Mouse (Mus musculus) layer of hippocampus, adult 2 months (tissue): ENCODE results near the gene Ptpn12. TPM values are rescaled to one million over a fixed set of nuclear protein-coding genes. Genes with fewer than 3 reads are reported as not detected.
"Not testable (repeated sequence)": the region's sequence is repeated elsewhere in the genome, so short reads cannot be mapped to it uniquely, and the experiment has no call there.

Source experiments
- DNase-seq, 2 experiments: peaks; one replicate each; pipeline ENCODE4 v3.0.0; 2022; ENCODE audit warnings: low spot score in 2 of 2
- H3K27ac ChIP-seq: fragments of 200-600 bp; 2 replicates; pipeline ENCODE4 v1.8.1; 2022
- H3K4me3 ChIP-seq: fragments of 200-600 bp; 2 replicates; pipeline ENCODE4 v1.8.1; 2022; ENCODE audit warnings: mild to moderate bottlenecking
- CTCF ChIP-seq: fragments of 200-600 bp; conservative IDR thresholded peaks from 2 replicates; pipeline ENCODE4 v1.8.1; 2022; ENCODE audit warnings: antibody characterized with exemption, mild to moderate bottlenecking, moderate library complexity
- total RNA-seq, 2 experiments: library from RNA; stranded (reverse); gene quantifications; 2 replicates each; pipeline ENCODE4 v1.2.3; 2021

Gene Ptpn12
- total RNA-seq, 2 experiments from 2014 or later, result 33.9 to 34.0 TPM

DNA sequence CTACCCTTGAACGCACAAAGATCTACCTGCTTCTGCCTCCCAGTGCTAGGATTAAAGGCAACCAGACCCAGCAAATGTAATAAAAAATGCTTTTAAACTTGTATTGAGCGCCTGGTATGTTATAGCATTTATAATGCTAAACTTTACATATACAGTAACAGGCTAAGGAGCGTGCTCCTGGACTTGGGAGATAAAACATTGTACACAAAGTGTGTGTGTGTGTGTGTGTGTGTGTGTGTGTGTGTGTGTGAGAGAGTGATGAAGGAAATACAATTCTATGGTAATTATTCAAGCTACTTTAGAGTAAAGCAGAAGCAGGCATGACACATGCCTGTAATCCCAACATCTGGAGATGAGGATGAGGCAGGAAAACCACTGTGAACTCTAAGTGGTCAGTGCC is 99.4 kb downstream of the Ptpn12 start, which contains the start of gene Rsbn1l:
Rsbn1l (minus strand) TSS at position 101 of the 400 bp plus-strand sequence.
- Histone ChIP-seq H3K27ac (no peak within 1 kb of the TSS), H3K4me3 (no peak within 1 kb of the TSS)
- DNase-seq, result no peak
- TF ChIP-seq CTCF, result no peak

DNA sequence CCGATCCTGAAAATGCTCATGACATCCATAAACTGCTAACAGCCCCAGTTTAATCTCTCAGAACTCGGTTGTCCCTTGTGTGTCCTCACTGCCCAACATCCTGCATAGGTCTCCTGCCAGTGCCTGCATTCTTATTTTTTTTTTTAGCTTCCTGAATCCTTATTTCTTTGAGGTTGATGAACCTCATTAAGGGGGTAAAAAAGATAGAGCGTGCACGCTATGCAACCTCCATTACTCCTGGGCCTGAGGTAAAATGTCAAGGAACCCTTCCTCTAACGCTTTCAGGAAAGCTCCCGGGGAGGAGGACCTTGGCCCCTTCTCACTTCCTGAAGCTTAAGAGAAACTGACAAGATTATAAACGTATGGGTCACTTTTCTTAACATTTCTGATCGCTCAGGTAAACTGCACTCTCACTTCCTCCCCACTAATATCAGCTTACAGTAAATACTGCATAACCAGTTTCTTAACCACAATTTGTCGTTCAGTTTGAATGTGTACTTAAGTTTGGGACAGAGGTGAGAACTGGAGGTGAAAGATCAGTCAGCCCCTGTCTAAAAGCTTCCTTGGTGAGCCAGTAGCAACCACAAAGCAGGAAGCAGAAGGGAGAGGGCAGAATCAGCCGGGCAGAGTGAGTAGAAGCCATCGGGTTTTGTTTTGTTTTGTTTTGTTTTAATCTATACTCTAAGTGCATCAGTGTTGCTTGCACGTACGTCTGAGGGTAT is 100.4 kb downstream of the Ptpn12 start:
- no peak for DNase-seq
- TF ChIP-seq CTCF, result no peak

DNA sequence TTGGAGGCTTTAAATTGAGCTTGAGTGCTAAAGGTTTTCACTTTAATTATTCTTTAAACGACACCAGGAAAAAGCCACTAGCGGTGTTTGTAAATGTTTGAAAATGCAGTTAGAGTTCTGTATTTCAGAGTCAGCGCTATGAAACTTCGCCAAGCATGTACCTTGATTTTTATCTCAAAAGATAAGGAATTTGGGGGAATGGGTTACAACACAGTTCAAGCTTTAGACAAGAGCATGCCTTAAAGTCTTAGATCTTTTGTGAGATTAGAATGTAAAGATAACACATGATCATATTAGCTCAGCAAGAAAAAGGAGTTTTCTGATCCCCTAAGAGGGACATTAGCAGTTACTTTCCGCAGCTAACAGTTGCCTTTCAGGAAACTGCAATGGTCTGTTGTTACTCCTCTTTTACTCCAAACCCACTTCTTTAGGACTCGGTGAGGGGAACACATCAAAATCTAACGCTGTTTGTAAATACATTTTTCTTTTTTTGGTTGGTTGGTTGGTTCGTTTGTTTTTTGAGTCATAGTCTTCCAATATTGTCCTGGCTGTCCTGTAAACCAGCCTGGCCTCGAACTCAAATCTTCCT is 103.3 kb downstream of the Ptpn12 start:
- Histone ChIP-seq H3K4me3 (peak overlapping the region; percentile 96), H3K27ac (peak overlapping the region; percentile 99)
- DNase-seq, result no peak
- TF ChIP-seq CTCF, result no peak

More for the DNA sequence above, 100.4 kb downstream of the Ptpn12 start:
- Histone ChIP-seq H3K4me3 (no peak overlapping the region), H3K27ac (no peak overlapping the region)

DNA sequence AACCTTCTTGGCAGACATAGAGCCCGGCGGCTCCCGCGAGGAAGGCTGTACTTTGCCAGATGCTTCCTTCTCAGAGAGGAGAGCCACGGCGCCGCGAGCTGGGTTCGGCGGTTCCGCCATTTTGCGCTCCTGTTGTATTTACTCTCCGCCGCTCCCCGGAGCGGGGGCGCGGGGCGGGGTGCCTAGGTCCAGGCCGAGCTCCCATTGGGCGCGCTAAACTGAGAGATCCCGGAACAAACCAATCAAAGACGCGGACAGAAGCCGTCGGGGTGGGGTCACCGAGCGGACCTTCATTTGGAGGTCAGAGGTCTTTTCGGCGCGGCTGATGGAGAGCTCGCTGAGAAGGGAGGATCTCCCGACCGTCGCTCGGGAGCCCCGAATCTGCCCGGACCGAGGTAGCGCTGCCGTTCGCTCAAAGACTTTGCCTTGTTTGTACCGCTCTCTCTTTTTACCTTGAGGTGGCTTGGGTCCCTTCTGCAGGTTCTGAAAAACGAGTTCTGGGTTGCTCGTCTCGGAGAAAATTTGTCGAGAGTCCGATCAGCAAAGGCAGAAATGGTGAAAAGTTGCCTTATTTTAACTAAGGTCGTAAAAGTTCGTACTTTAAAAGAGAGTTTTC is 103.9 kb downstream of the Ptpn12 start:
- Histone ChIP-seq H3K27ac (peak overlapping the region; percentile 99), H3K4me3 (peak overlapping the region; percentile 96)
- no peak for TF ChIP-seq CTCF
- DNase-seq, result peak; percentile 95 to 97

DNA sequence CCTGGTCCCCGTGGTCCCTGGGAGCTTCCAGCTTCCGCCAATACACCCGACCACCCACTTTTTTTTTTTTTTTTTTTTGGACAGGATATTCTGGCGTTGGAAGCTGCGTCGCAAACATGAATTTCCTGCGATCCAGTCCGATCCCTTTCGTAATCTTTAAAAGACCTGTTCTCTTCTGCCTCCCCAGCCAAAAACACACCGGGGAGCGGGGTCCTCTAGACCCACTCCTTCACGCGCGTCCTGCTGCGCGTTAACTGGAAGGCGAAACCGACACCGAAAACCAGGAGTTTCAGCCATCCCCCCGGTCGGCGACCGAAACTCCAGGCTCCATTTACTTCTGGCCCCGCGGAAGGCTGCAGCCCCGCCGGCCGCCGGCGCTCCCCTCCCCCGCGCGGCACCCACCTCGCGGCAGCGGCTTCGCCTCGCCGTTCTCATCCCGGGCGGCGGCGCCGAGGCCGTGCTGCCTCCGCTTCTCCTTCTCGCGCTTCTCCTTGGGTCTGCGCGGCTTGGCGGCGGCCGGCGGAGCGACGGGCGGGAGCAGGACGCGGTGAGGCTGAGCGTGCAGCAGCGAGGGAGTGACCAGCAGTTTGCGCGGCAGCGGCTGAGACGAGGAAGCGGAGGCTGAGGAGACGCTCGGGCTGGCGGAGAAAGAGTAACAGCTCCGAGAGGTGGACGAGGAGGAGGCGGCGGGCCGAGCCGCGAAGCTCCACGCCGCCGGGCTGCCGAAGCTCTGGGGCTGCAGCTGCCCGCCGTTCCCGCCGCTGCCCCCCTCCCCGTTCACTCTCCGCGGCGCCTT is 104.7 kb downstream of the Ptpn12 start:
- no peak for TF ChIP-seq CTCF
- Histone ChIP-seq H3K27ac (peak overlapping the region; percentile 99), H3K4me3 (peak overlapping the region; percentile 96)
- peak; percentile 38 to 45 for DNase-seq

DNA sequence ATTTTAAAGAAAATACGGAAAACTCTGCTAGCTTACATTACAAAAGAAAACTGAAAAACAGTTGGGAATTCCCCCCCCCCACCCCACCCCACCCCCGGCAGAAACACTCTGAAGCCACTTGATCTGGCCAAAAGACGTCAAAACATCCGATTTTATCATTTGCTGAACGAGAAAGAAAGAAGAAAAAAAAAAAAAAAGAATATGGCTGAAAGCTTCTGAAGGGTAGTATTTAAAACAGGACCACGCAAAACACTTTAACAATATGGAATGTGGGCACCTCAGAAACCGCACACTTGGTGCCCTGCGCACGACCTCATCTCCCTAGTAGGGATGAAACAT is 105.2 kb downstream of the Ptpn12 start:
- peak overlapping the region; percentile 96 for H3K4me3 ChIP-seq
- DNase-seq, result no peak
- no peak for TF ChIP-seq CTCF
- peak overlapping the region; percentile 99 for H3K27ac ChIP-seq

DNA sequence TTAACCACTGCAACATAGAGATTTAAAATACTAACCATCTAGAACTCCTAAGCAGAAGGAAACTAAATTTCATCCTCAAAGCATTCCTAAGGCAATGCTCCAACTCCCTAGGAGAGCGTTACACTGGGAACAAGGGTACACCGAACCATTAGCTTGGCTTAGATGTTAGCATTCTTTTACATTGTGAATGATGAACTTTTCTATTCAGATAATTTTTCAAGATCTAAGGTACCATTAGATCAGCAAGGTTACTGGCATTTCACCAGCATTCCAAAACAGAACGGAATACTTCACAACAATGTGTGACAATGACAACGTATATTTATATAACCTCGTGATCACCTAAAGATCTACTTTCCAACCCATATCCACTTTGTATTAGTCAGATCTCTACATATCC is 105.6 kb downstream of the Ptpn12 start:
- Histone ChIP-seq H3K4me3 (peak overlapping the region; percentile 96), H3K27ac (peak overlapping the region; percentile 99)
- no peak for TF ChIP-seq CTCF
- no peak for DNase-seq

DNA sequence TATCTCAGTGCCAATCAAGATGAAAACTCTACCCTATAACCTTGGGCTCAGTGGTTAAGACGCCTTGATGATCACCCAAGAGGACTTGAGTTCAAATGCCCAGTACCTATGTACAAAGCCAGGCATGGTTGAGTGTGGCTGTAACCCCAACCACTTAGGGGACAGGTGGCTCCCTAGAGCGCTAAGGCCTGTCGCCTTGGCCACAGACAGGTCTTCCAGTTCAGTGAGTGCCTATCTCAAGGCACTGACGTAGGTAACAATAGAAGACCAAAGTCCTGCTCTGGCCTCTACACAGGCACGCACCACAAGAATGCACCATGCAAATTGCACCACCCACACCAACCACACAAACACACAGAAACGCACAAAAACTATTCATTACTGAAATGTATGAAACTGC is 108.8 kb downstream of the Ptpn12 start:
- no peak overlapping the region for H3K27ac ChIP-seq
- DNase-seq, result no peak
- H3K4me3 ChIP-seq, result no peak overlapping the region
- TF ChIP-seq CTCF, result no peak

DNA sequence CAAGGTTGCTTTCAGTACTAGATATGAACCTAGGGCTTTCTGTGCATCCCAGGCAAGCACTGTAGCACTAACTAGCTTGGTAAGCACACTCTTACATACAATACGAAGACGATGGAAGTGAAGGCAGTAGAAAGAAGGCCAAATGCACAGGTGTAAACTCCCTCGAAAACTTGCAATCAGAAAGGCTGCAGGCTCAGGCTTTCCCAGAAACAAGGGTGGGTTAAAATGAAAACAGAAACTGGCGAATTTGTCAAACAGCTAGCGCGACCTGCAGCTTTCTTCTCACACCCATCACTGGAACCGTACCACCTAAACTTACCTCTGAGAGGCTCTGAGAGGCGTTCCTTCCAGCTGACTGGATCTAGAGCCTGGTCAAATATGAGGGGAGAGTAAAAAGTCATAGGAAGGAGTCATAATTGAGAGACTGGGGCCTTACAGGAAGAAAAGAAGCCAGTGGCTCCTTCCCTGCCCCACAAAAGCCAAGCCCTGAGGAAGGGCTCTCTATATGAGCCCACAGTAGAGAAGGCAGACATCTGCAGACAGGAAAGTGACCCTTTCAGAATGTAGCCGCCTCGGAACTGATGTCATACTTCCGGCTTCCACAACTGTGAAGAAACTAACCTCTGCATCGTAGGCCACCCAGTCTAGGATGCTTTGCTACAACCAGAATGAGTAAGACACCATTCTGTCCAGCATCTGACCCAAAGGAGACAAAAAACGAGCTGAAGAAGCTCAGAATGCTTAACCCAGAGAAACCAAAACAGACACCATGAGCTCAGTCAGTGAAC is 110.6 kb downstream of the Ptpn12 start:
- TF ChIP-seq CTCF, result no peak
- DNase-seq, result no peak
- Histone ChIP-seq H3K27ac (peak overlapping the region; percentile 8; the same call in 1 of the 2 replicates), H3K4me3 (no peak overlapping the region)

DNA sequence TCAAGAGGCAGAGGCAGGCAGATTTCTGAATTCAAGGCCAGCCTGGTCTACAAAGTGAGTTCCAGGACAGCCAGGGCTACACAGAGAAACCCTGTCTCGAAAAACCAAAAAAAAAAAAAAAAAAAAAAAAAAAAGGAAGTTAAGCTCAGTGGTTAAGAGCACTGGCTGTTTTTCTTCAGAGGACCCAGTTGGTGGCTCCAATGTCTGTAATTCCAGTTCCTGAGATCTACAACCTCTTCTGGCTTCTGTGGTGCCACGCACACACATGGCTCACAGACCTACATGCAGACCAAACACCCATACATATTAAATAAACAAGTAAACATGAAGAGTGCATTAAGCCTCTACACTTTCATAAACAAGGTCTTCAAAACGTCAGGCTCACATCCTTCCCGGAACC is 111.9 kb downstream of the Ptpn12 start:
- H3K27ac ChIP-seq, DNase-seq, H3K4me3 ChIP-seq: not testable (repeated sequence)

DNA sequence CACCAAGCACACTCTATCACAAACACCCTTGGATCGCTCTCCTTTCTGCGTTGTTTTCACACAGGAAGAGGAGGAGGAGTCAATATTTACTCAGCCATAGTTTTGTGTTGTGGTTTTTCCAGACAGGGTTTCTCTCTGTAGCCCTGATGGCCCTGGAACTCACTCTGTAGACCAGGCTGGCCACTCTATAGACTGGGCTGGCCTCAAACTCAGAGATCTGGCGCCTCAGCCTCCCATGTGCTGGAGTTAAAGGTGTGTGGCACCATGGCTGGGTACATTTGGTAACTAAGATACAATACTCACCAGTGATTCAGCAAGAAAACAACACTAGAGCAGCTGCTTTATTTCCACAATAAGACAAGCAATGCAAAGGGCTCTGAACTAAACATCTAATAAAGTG is 113.2 kb downstream of the Ptpn12 start:
- no peak overlapping the region for H3K27ac ChIP-seq
- no peak for TF ChIP-seq CTCF
- no peak for DNase-seq
- no peak overlapping the region for H3K4me3 ChIP-seq

DNA sequence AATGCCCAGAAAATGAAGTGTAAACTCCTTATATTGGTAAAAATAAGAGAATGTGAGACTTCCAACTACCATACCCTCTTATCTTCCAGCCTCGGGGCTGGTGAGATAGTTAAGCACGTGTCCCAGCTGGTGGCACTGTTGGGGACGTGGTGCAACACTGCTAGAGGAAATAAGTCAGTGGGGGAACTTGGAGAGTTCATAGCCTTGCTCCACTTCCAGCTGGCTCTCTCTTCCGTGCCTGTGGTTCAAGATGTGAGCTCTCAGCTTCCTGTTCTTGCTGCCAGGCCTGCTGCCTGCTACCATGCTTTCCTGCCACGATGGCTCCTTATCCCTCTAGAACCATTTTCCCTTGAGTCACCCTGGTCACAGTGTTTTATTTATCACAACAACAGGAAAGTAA is 114.5 kb downstream of the Ptpn12 start:
- Histone ChIP-seq H3K27ac (peak overlapping the region; percentile 9; the same call in 1 of the 2 replicates), H3K4me3 (no peak overlapping the region)
- no peak for DNase-seq
- no peak for TF ChIP-seq CTCF

DNA sequence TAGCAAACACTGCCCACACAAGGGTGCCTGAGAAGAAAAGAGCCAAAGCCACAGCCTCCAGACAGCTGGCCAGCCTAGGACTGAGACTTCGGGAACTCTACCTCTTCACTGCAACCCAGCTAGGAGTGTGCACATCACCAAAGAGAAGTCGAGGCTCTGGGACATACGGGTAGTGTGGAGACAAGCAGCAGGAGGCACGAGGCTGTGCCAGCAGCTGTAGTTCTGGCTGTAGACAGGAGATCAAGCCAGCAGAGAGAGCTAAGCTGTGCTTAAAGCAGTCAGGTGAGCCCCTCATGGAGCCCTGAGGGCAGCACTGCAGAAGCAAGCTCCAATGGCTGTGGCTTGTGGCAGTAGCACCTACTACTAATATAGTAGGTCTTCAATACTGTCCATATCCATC is 115.0 kb downstream of the Ptpn12 start:
- Histone ChIP-seq H3K4me3 (no peak overlapping the region), H3K27ac (peak overlapping the region; percentile 9; the same call in 1 of the 2 replicates)
- no peak for DNase-seq
- TF ChIP-seq CTCF, result no peak
